Mouse (Mus musculus) limb, embryonic 13.5 days (tissue): Measurements from ENCODE around the gene Rhbdd1. TPM values are rescaled to one million over a fixed set of nuclear protein-coding genes. Genes with fewer than 3 reads are reported as not detected.

ENCODE experiments used
- ATAC-seq: fragments of 200-750 bp; cut with Nextera tagmentation; 2 replicates; pipeline ENCODE4 v1.8.0; 2017; ENCODE audit warnings: low read depth, moderate number of reproducible peaks, moderate TSS enrichment; ENCODE audit not compliant: low FRiP score
- H3K27ac ChIP-seq: fragments of 300-500 bp; sonication (generic); 2 replicates; pipeline ENCODE4 v1.5.1; 2015; ENCODE audit warnings: inconsistent platforms, mild to moderate bottlenecking, moderate library complexity
- H3K27me3 ChIP-seq: fragments of 300-500 bp; sonication (generic); 2 replicates; pipeline ENCODE4 v1.6.1; 2015; ENCODE audit warnings: mild to moderate bottlenecking, inconsistent platforms
- H3K36me3 ChIP-seq: fragments of 300-500 bp; sonication (generic); 2 replicates; pipeline ENCODE4 v1.6.1; 2015; ENCODE audit warnings: inconsistent platforms, mild to moderate bottlenecking, moderate library complexity
- H3K4me1 ChIP-seq: fragments of 300-500 bp; sonication (generic); 2 replicates; pipeline ENCODE4 v1.6.1; 2015; ENCODE audit warnings: inconsistent platforms
- H3K4me2 ChIP-seq: fragments of 300-500 bp; sonication (generic); replicated peaks from 2 replicates; pipeline ENCODE4 v1.6.1; 2015; ENCODE audit warnings: inconsistent platforms, mild to moderate bottlenecking, moderate library complexity
- H3K4me3 ChIP-seq: fragments of 300-500 bp; sonication (generic); 2 replicates; pipeline ENCODE4 v1.5.1; 2015; ENCODE audit warnings: moderate library complexity, mild to moderate bottlenecking, inconsistent platforms
- H3K9ac ChIP-seq: fragments of 300-500 bp; sonication (generic); 2 replicates; pipeline ENCODE4 v1.6.1; 2015; ENCODE audit warnings: mild to moderate bottlenecking, inconsistent platforms
- H3K9me3 ChIP-seq: fragments of 300-500 bp; sonication (generic); 2 replicates; pipeline ENCODE4 v1.6.1; 2016; ENCODE audit warnings: inconsistent platforms
- WGBS: fragments of 180-500 bp; shearing (Covaris S2); methylation state at CpG from one replicate; pipeline ENCODE4 v1.1.7; 2015; 5-methylcytosine and 5-hydroxymethylcytosine counted together
- polyA plus RNA-seq: library from polyadenylated mRNA; unstranded; fragments of >200 nt; fragmentation: Nextera tagmentation; extraction: Ambion mirVana; gene quantifications from 2 replicates; pipeline ENCODE4 v1.2.1, GENCODE M21; 2015

Gene Rhbdd1
- polyA plus RNA-seq, 1 experiment from 2014 or later: 7.6 TPM

- Histone ChIP-seq H3K9ac (no peak overlapping the region), H3K9me3 (no peaks in the 10 kb centered on the region), H3K27me3 (no peaks in the 10 kb centered on the region), H3K4me2 (no peak overlapping the region), H3K27ac (no peak overlapping the region), H3K36me3 (0 out of 2 replicates have a peak, but pooled peaks cover 3% of the 10 kb centered on the region), H3K4me1 (0 out of 2 replicates have a peak, but pooled peaks cover 3% of the 10 kb centered on the region), H3K4me3 (no peak overlapping the region)
- no peak for ATAC-seq
- WGBS: 8% methylated on average over 4 of the region's 4 CpGs
Observed at GRCm38 (mm10) chr1:82374831-82375358, 58.6 kb downstream of the Rhbdd1 start.

DNA sequence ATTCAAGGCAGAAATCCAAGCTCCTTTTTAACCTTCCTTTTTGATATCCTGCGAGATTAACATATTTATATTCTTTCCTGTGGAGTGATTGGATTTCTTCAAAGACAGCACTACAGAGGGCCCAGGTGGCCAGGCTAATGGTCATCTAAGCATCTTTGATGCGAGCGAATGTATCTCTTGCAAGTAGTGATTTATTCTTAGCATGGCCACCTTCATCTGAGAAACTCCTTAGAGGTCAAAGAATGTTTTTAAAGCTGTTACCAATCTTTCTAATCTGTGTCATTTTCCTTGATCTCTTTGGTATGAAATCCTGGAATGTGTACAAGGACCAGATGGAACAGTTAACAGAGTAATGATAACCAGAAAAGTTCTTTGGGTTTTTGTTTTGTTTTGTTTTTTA, 59.2 kb downstream of the Rhbdd1 start:
- H3K27me3 ChIP-seq: no peaks in the 10 kb centered on the region
- no peak overlapping the region for H3K4me3 ChIP-seq
- no peak overlapping the region for H3K9ac ChIP-seq
- 0 out of 2 replicates have a peak, but pooled peaks cover 3% of the 10 kb centered on the region for H3K4me1 ChIP-seq
- no peak overlapping the region for H3K27ac ChIP-seq
- WGBS: 51% methylated on average over 3 of the region's 3 CpGs
- 0 out of 2 replicates have a peak, but pooled peaks cover 3% of the 10 kb centered on the region for H3K36me3 ChIP-seq
- no peak overlapping the region for H3K4me2 ChIP-seq
- H3K9me3 ChIP-seq: no peaks in the 10 kb centered on the region
- ATAC-seq: no peak

- Histone ChIP-seq H3K4me3 (no peak overlapping the region), H3K27ac (no peak overlapping the region), H3K4me2 (no peak overlapping the region), H3K36me3 (no peaks in the 10 kb centered on the region), H3K9ac (no peak overlapping the region), H3K27me3 (no peaks in the 10 kb centered on the region), H3K4me1 (peaks cover 5% of the 10 kb centered on the region; the same call in 1 of the 2 replicates), H3K9me3 (no peaks in the 10 kb centered on the region)
- 65% methylated on average over 4 of the region's 4 CpGs for WGBS
- ATAC-seq: no peak
Observed at GRCm38 (mm10) chr1:82381946-82382345, 65.7 kb downstream of the Rhbdd1 start.

DNA sequence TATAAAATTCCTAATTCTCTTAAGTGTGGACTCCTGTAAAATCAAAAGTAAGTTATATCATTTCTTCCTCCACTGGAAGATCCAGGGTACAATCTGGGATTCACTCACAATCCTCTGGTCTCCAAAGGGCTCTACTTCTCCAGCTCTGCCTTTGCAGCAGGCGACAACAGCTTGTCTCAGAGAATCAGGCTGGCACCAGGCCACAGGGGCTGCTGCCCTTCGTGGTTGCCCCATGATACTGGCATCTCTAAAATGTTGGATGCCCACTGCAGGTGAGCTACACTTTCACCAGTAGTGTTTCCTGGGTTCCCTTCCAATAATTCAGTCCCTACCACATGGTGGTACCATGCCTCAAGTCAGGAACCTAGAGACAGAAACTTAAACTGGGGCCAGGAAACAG, 67.9 kb downstream of the Rhbdd1 start:
- no peak for ATAC-seq
- Histone ChIP-seq H3K4me3 (no peak overlapping the region), H3K9me3 (no peaks in the 10 kb centered on the region), H3K27me3 (no peaks in the 10 kb centered on the region), H3K9ac (no peak overlapping the region), H3K4me2 (no peak overlapping the region), H3K36me3 (no peaks in the 10 kb centered on the region), H3K4me1 (peaks cover 5% of the 10 kb centered on the region; the same call in 1 of the 2 replicates), H3K27ac (no peak overlapping the region)
- 90% methylated on average over 2 of the region's 2 CpGs for WGBS

GRCm38 (mm10) chr1:82385054-82385453, 68.8 kb downstream of the Rhbdd1 start:
- Histone ChIP-seq H3K4me3 (no peak overlapping the region), H3K9ac (no peak overlapping the region), H3K27me3 (no peaks in the 10 kb centered on the region), H3K9me3 (no peaks in the 10 kb centered on the region), H3K27ac (no peak overlapping the region), H3K4me2 (no peak overlapping the region), H3K4me1 (peaks cover 5% of the 10 kb centered on the region; the same call in 1 of the 2 replicates), H3K36me3 (no peaks in the 10 kb centered on the region)
- WGBS: 26% methylated on average over 9 of the region's 9 CpGs
- no peak for ATAC-seq

DNA sequence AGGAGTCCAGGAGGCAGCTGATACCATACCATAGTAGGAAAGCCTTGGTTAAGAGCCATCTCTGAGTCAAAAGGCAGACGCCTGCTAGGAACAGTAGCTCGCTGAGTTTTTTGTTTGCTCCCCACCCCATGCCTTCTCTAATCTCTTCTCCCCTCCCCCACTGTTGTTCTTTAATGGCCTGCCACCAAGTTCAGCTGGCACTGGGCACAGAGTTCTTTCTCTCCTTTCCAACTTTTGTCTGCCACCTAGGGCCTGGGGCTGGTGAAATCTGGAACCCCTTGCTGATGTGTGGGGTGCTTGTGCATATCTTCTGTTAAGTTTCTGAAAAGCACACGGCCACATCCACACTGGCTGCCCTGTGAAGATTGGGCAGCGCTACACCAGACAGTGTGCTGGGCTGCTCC, 69.6 kb downstream of the Rhbdd1 start:
- WGBS: 61% methylated on average over 4 of the region's 4 CpGs

GRCm38 (mm10) chr1:82386814-82387771, 70.8 kb downstream of the Rhbdd1 start:
- H3K36me3 ChIP-seq: no peaks in the 10 kb centered on the region
- H3K27me3 ChIP-seq: no peaks in the 10 kb centered on the region
- no peak for ATAC-seq
- H3K4me1 ChIP-seq: peaks cover 5% of the 10 kb centered on the region; the same call in 1 of the 2 replicates
- H3K27ac ChIP-seq: no peak overlapping the region
- H3K4me2 ChIP-seq: no peak overlapping the region
- no peaks in the 10 kb centered on the region for H3K9me3 ChIP-seq
- 77% methylated on average over 6 of the region's 6 CpGs for WGBS
- H3K9ac ChIP-seq: no peak overlapping the region
- H3K4me3 ChIP-seq: no peak overlapping the region

More for the DNA sequence above, 69.6 kb downstream of the Rhbdd1 start:
- H3K4me2 ChIP-seq: no peak overlapping the region
- no peak for ATAC-seq
- H3K4me1 ChIP-seq: peaks cover 5% of the 10 kb centered on the region; the same call in 1 of the 2 replicates
- H3K36me3 ChIP-seq: no peaks in the 10 kb centered on the region
- no peaks in the 10 kb centered on the region for H3K27me3 ChIP-seq
- H3K9me3 ChIP-seq: no peaks in the 10 kb centered on the region
- H3K4me3 ChIP-seq: no peak overlapping the region
- no peak overlapping the region for H3K9ac ChIP-seq
- H3K27ac ChIP-seq: no peak overlapping the region

DNA sequence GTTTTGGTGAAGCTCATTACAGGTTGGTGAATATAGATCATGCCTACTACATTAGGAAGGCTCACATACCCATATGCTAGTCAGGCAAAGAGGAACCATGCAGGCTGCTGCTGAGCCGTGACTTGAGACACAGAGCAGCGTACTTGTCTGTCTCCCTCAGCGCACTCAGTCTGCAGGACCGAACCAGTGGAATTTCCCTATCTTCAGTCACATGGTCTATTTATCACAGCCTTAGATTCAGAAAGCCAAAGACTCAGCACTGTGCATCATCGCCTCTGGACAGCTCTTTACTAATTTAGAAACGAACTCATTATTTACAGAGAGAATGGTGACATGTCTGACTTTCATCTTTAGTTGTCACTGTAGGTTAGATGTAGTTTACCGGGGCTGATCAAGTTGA, 73.1 kb downstream of the Rhbdd1 start:
- Histone ChIP-seq H3K27ac (no peak overlapping the region), H3K4me1 (peaks cover 5% of the 10 kb centered on the region; the same call in 1 of the 2 replicates), H3K9ac (no peak overlapping the region), H3K4me2 (no peak overlapping the region), H3K36me3 (no peaks in the 10 kb centered on the region), H3K27me3 (no peaks in the 10 kb centered on the region), H3K9me3 (no peaks in the 10 kb centered on the region), H3K4me3 (no peak overlapping the region)
- WGBS: 83% methylated on average over 7 of the region's 7 CpGs
- no peak for ATAC-seq

DNA sequence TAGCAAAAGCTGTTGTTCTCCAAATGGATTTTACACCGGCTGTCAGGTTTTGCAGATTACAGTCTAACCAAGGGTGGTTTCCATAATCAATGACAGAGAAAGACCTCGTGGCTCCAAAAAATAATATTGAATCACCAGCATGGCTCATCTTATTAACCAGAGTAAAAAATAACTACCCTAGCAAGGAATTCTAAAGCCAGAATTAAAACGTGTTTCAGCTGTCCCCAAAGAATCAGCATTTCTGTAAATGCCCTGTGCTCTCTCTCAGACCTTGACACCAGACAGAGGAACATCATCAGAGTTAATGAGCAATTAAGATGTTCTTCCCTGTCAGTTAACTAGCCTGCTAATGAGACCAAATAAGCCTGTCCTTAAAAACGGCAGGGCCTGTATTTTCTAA, 79.1 kb downstream of the Rhbdd1 start:
- Histone ChIP-seq H3K27ac (no peak overlapping the region), H3K4me1 (no peaks in the 10 kb centered on the region), H3K9me3 (no peaks in the 10 kb centered on the region), H3K36me3 (no peaks in the 10 kb centered on the region), H3K9ac (no peak overlapping the region), H3K4me3 (no peak overlapping the region), H3K27me3 (no peaks in the 10 kb centered on the region), H3K4me2 (no peak overlapping the region)
- WGBS: 57% methylated on average over 4 of the region's 4 CpGs
- no peak for ATAC-seq

GRCm38 (mm10) chr1:82407786-82408185, 91.5 kb downstream of the Rhbdd1 start:
- H3K4me2 ChIP-seq: no peak overlapping the region
- H3K27me3 ChIP-seq: no peaks in the 10 kb centered on the region
- no peaks in the 10 kb centered on the region for H3K36me3 ChIP-seq
- no peaks in the 10 kb centered on the region for H3K9me3 ChIP-seq
- WGBS: 54% methylated on average over 3 of the region's 3 CpGs
- no peak overlapping the region for H3K4me3 ChIP-seq
- no peak overlapping the region for H3K27ac ChIP-seq
- H3K4me1 ChIP-seq: peaks cover 29% of the 10 kb centered on the region
- ATAC-seq: no peak
- no peak overlapping the region for H3K9ac ChIP-seq

GRCm38 (mm10) chr1:82409271-82409670, 93.0 kb downstream of the Rhbdd1 start:
- Histone ChIP-seq H3K27me3 (no peaks in the 10 kb centered on the region), H3K4me3 (no peak overlapping the region), H3K9me3 (no peaks in the 10 kb centered on the region), H3K9ac (no peak overlapping the region), H3K4me2 (no peak overlapping the region), H3K36me3 (no peaks in the 10 kb centered on the region), H3K27ac (no peak overlapping the region), H3K4me1 (peaks cover 29% of the 10 kb centered on the region)
- WGBS: 92% methylated on average over 9 of the region's 9 CpGs
- no peak for ATAC-seq

DNA sequence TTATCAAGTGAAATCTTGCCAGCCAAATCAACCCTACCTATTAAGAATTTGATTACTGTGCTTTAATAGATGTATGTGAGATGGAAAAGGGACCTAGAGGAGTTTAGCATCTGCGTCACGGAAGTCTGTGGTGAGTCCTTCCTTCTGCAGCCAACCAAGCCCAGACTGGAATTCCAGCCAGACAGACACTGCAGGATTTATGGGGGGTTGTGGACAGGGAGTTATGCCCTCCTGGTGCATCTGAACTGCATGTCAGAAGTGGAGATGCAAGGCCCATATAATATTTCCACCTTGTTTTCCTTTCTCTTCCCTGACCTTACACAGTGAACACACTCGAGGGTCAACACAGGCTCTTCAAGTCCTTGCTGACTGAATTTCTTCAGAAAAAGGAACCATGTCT, 94.3 kb downstream of the Rhbdd1 start:
- Histone ChIP-seq H3K27ac (no peak overlapping the region), H3K9ac (no peak overlapping the region), H3K9me3 (no peaks in the 10 kb centered on the region), H3K36me3 (no peaks in the 10 kb centered on the region), H3K4me3 (no peak overlapping the region), H3K4me2 (no peak overlapping the region), H3K4me1 (peaks cover 29% of the 10 kb centered on the region), H3K27me3 (no peaks in the 10 kb centered on the region)
- 60% methylated on average over 3 of the region's 3 CpGs for WGBS
- no peak for ATAC-seq
